Mouse (Mus musculus): Measurements from ENCODE around the gene Gm17545. TPM values are rescaled to one million over a fixed set of nuclear protein-coding genes. Genes with fewer than 3 reads are reported as not detected.

The Gm17545 gene
- polyA plus RNA-seq, 2 experiments from 2014 or later, result not detected

GRCm38 (mm10) chr9:22447213-22447612 lies 6.9 kb upstream of the Gm17545 start:
- ATAC-seq, result no peak

GRCm38 (mm10) chr9:22448420-22448819 lies 5.7 kb upstream of the Gm17545 start:
- ATAC-seq, result no peak

DNA sequence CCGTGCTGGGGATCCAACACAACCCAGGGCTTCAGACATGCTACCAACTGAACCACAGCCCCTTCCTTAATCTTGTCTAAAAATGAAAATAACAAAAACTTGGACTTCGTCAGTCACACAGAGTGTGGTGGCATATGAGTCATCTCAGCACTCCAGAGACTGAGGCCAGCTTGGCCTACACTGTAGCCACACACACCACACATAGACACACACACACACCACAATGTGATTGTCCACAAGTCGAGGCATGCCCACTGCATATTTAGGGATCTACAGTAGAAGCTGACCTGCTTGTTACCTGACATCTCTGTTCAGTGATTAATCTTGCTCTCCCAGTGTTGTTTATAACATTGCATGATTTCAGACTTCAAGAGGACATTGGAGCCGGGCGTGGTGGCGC lies 4.9 kb upstream of the Gm17545 start:
- no peak for ATAC-seq

DNA sequence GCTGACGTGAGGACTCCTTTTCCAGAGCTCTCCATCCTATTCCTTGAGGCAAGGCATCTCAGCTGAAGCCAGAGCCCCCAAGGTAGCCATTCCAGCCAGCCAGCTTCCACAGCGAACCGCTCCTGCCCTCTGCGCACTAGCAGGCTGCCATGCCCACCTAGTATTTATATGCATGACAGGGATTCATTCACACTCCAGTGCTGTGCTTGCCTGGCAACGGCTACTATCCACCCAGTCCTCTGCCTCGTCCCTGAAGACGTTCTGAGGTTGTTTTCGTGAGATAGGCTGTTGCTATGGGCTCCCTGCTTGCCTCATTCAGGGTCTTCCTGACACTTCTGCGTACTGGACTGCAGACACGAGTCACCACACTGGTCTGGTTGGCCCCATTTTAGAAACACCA lies 1.4 kb upstream of the Gm17545 start:
- no peak for ATAC-seq

GRCm38 (mm10) chr9:22453501-22453924 lies 577 bp upstream of the Gm17545 start:
- no peak for ATAC-seq

DNA sequence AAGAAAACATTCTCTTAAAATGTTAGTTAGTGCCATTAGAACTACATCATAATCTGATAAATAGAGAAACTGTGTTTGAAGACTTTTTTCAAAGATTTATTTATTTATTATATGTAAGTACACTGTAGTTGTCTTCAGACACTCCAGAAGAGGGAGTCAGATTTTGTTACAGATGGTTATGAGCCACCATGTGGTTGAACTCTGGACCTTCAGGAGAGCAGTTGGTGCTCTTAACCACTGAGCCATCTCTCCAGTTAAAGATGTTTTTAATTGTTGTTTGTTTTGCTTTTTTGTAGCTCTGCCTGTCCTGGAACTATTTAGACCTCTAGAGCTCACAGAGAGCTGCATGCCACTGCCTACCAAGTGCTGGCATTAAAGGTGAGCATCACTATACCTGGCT lies 951 bp downstream of the Gm17545 start:
- no peak for ATAC-seq

- no peak for ATAC-seq
Observed at GRCm38 (mm10) chr9:22457142-22457835, 3.2 kb downstream of the Gm17545 start.

DNA sequence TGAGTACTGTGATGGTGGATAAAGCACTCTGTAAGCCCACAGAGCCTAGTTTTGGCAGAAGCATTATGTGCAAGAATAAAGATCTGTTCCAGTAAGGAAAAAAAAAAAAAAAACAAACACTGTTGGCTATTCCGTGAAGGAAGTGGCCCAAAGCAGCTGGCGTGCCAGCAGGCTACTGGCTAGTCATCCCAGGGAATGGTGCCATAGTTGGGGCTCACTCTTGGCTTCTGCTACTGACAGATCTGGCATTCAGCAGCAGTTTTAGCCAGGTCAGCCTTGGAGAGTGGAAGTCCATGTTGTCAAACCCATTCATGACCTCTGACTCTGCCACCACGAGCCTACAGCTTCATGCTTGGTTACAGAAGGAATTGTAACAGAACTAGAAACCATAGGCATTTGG lies 7.9 kb downstream of the Gm17545 start:
- ATAC-seq, result no peak

- no peak for ATAC-seq
Observed at GRCm38 (mm10) chr9:22466212-22466611, 12.1 kb downstream of the Gm17545 start.

DNA sequence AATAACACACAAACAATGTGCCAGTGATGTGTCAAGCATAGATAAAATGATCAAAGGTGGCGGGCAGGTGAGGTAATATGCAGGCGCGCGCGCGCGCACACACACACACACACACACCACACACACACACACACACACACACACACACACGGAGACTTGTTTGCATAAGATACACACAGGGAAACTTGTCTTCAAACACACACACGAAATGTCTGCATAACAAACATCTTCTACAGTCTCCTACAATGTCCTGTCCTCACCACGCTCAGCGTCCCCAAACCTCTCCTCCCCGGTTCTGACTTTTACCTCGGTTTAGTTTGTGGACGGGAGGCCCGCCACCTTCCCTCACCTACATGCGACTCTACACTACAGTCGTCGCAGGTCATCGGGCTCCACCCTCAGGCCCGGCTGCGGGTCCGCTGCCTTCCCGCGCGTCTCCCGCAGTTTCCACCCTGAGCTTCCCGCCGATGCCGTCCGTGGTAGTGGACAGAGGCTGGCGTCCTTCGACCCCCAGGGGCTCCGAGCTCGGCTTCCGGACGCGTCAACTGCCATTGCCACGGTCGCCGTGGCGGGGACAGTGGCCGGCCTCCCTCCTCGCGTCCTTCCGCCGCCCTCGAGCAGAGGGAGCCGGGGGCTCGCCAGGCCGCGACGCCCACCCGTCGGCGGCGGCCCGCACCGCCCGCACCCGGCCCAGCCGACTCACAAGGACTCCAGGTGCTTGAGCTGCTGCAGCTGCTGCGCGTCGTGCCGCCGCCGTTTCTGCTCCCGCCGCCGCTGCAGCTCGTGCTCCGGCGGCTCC lies 13.5 kb downstream of the Gm17545 start:
- peak; percentile 47 for ATAC-seq

- ATAC-seq, result peak; percentile 77
Observed at GRCm38 (mm10) chr9:22468170-22468898, 14.2 kb downstream of the Gm17545 start.

- ATAC-seq, result no peak
Observed at GRCm38 (mm10) chr9:22468899-22469259, 14.8 kb downstream of the Gm17545 start.

DNA sequence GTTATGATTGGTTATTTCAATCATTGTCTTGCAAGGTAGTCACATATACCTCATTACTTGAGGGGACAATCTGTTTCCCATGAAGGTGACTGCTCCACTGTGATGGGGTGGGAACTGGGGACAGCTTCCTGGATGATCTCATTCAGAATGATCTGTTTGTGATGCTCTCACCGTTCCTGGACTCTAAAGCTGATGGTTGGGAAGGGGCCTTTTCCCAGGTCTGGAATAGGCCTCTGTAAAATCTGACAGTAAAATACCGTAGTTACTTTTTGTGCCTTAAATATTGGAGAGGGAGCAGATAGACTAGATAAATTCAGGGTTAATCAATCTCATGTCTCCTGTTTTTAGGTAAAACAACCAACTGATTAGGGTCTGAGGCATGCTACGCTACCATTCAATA lies 15.6 kb downstream of the Gm17545 start, which contains the start of gene Rp9:
Rp9 (minus strand) TSS at position 101 of the 400 bp plus-strand sequence.
- ATAC-seq, result no peak

- ATAC-seq, result peak; percentile 99
Observed at GRCm38 (mm10) chr9:22475424-22475868, 21.4 kb downstream of the Gm17545 start, which contains the start of gene Bbs9. Gene Bbs9, plus strand, starts transcription at chr9:22475715.

GRCm38 (mm10) chr9:22476265-22476664 lies 22.2 kb downstream of the Gm17545 start:
- no peak for ATAC-seq

- no peak for ATAC-seq
Observed at GRCm38 (mm10) chr9:22478946-22479345, 24.9 kb downstream of the Gm17545 start.

DNA sequence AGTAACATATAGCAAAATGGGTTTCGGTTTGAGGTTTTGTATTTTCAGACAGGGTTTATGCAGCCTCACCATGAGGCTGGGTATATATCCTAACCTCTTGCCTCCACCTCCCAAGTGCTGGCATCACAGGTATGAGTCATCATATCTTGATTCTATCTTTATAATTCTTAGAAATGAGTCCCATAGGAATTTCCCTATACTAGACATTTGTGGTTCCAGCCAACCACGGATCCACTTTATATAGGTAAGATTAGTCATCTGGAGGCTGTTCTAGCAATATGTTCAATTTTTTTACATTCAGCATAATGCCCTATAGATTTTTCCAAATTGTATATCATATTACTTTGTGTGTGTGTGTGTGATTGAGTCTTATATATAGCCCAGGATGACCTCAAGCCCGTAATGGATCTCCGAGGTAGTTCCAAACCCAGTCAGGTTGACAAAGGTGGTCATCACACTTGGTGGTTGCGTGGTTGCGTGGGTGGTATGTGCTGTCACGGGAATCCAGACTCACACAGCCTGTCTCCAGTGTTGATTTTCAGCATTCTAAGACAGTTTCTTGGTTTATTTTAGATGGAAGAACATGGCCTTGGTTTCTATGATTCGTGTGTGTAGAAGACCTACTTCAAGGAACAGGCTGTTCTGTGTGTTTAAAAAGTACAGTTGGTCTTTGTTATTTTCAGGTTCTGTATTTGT lies 29.9 kb downstream of the Gm17545 start:
- no peak for ATAC-seq

GRCm38 (mm10) chr9:22484562-22485308 lies 30.6 kb downstream of the Gm17545 start:
- ATAC-seq, result no peak

DNA sequence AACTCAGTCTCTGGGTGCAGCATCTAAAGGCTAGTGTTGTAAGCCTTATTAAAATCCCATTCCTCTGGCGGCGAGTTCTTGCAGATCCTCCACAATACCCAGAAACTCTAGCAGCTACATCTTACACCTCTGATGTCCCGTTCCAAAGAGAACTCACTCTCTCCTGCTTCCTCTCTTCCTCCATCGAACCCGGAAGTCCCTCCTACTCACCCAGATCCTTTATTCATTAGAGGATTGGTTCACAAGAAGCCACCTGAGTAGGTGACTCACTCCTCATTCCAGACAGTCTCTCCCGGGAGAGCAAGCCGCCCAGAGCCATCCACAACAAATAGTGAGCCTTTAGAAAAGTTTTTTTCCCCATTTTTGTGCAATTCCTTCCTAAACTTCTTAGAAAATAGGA lies 32.1 kb downstream of the Gm17545 start:
- ATAC-seq, result no peak

- no peak for ATAC-seq
Observed at GRCm38 (mm10) chr9:22488963-22489362, 34.9 kb downstream of the Gm17545 start.

DNA sequence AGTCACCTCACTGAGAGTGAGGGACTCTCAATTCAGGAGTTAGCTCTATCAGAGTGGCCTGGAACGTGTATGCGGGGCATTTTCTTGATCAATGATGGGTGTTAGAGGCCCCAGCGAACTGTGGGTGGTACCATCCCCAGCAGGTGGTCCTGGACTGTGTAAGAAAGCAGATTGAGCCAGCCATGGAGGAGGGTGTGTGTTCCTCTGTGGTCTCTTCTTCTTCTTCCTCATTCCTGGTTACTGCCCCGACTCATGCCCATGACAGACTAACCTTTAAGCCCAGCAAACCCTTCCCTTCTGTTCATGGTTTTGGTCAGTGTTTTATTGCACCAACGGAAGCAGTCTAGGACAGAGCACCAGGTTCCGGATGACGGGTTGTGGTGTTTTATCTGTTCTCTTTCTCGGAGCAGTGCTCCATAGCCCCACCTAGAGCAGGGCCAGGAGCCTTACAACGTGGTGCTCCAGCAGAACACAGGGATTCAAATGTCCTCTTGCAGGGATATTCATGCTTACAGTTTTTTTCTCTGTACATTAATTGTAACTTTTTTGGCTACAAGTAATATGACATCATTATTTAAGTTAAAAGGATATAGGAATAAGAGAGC lies 40.2 kb downstream of the Gm17545 start:
- no peak for ATAC-seq

Measured in activated CD4-positive, CD25-positive, alpha-beta regulatory T cell, adult 4 months (primary cell).